Mouse (Mus musculus) lung, adult 2 months (tissue): ENCODE results near the gene Pnliprp2.

Source experiments
- CTCF ChIP-seq: fragments of 200-500 bp; IDR thresholded peaks from 2 replicates; pipeline ENCODE4 v1.5.1; 2011; ENCODE audit warnings: mild to moderate bottlenecking, low read length, control low read depth; ENCODE audit not compliant: insufficient read depth
- POLR2A ChIP-seq: fragments of 200-500 bp; IDR thresholded peaks from 2 replicates; pipeline ENCODE4 v1.6.1; 2011; ENCODE audit warnings: low read depth, mild to moderate bottlenecking, control low read depth, low read length, borderline replicate concordance; ENCODE audit errors: extremely low read depth

DNA sequence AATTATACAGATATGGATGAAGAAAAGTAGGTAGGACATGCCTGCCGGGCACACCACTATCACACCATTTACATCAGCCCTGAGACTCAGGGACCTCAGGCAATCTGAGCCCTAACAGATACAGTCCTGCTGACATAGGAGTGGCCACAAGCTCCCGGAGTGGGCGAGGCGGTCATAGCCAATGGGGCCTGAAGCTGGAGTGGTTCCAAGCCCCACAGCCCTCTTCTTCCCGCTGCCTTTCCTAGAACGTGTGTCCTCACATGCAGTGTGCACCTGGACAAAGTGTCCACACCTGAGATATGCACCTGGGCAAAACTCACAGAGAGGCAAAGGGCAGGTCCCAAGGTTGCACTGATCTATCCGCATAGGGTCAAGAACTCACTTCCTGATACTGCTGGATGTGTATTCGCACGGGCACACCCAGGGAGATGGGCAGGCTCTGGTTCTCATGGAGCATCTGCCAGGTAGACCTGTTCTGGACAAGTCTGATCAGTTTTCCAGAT, 12.0 kb upstream of the Pnliprp2 start:
- no peak for TF ChIP-seq POLR2A
- TF ChIP-seq CTCF: no peak
